Mouse (Mus musculus): Measurements from ENCODE around the gene Rpl5.

GRCm38 (mm10) chr5:107947548-107947947, 47.2 kb downstream of the Rpl5 start:
- no peak for TF ChIP-seq CTCF (IDR thresholded peaks at IDR 0.05; ENCODE audit: low read depth, low read length)
- TF ChIP-seq GATA1 (IDR thresholded peaks at IDR 0.05; ENCODE audit: borderline replicate concordance, low read length): no peak
- no peak for TF ChIP-seq TAL1 (conservative IDR thresholded peaks at IDR 0.05; ENCODE audit: low read depth, low read length)
- TF ChIP-seq GATA2 (IDR thresholded peaks at IDR 0.05; ENCODE audit: borderline replicate concordance, low read depth, low read length): no peak

All from G1E (cell line).